Mouse (Mus musculus) erythroblast, adult 5-6 weeks (primary cell): ENCODE measurements around the gene Memo1. TPM values are rescaled to one million over a fixed set of nuclear protein-coding genes. Genes with fewer than 3 reads are reported as not detected.

Experiments
- ATAC-seq: replicated peaks from 2 replicates; pipeline ENCODE4 v1.8.0; 2016; ENCODE audit warnings: moderate number of reproducible peaks, mild to moderate bottlenecking, moderate TSS enrichment, inconsistent platforms; ENCODE audit not compliant: poor library complexity, low FRiP score, severe bottlenecking
- total RNA-seq, 2 experiments: library from RNA; stranded (forward) in 1 of 2; stranded (reverse) in 1 of 2; fragments of 150-400 nt in 1 of 2; fragments of 200-764, 138-1000 nt in 1 of 2; gene quantifications; 2 replicates each; pipeline versions ENCODE4 v1.2.3 to v1.2.4; 2015 to 2017; ENCODE audit warnings: low replicate concordance in 2 of 2

Memo1 gene
- total RNA-seq, 2 experiments from 2014 or later: 347 to 544 TPM

DNA sequence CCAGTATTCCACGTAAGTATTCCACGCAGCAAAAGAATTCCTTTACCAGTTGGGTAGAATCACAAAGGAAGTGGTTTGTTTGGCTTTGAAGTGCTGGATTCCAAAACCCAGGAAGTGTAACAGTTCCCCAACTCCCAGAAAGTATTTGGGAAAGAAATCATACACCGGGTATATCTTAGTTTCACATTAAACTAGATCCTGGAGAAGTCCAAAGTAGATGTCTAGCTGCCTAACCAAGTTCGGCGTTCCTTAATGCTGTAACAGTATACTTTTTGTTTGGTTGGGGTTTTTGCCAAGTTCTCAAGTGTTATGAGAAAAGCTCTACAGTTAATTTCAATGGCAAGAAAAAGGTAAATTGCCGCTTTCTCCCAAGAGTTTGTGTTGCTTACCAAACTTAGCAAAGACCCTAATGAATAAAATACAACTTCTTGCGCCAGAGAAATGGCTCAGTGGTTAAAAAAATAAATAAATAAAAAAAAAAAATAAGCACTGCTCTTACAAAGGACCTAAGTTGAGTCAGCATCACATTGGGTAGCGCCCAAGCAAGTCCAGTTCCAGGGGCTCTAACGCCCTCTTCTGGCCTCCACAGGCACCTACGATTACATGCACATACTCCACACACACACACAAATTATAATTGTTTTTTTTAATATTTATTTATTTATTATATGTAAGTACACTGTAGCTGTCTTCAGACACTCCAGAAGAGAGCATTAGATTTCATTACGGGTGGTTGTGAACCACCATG is 929 bp upstream of the Memo1 start:
- 0 out of 2 replicates have a peak, but pooled peaks have one; percentile 44 for ATAC-seq

GRCm38 (mm10) chr17:74294426-74295025 is 795 bp downstream of the Memo1 start:
- ATAC-seq: peak; percentile 83

DNA sequence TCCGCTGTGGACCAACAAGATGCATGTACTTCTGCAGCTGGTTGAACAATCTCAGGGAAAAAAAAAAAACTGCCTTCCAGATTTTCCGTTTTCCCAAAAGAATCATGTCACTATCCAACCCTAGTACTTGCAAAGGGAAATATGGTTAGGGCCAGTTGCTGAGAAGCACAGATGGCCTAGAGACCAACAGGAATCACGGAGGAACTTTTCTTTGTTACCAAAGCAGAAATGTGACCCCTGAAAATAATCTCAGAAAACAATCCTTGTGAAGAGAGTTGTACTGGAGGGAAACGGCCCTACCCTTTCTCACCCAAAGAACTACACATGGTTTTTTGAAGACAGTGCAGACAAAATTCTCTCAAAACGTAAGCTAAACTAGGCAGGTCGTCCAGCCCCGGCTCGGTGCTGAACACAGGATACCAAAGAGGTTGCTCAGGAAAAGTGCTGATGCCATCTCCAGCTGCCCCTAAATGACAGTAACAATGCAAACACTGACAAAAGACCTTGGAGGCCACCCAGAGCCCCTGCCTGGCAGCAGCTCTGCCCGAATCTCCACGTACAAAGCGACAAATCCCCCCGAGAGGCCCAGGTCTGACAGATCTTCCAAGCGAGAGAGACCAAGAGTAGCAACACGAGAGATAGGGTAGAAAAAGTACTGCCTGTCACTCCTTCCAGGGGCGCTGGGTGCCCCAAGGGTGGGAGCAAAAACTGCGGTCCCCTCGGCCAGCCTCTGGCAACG is 1.5 kb downstream of the Memo1 start:
- ATAC-seq: no peak

DNA sequence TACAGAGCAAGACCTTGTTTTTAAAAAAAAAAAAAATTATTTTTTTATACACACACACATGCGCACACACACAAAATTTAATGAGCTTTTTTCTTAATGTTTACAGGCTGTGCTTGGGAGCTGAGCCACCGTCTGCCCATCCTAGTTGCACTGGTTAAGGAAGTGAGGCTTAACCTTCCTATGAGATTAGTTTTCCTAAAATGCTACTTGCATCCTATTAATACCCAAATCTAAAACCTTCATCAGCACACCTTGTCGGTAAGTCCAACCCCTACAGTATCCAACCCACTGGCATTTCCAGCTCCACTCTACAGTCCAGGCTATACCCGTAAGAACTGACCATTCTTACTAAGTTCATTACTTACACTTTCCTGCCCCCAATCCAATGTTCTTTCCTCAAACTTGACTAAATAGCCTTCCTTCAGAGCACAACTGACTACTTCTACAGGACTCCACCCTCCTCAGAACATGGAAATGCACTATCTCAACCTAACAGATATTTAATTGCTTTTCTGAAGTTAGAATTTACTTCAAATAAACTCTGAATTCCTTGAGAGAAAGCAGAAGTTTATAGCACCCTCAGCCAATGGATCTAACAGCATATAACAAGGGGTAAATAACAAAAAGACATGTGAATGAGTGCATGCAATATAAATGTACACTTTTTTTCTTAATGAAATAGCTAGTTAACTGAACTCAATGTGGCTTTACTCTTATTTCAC is 3.5 kb downstream of the Memo1 start:
- ATAC-seq: peak; percentile 29; the same call in 1 of the 2 replicates

DNA sequence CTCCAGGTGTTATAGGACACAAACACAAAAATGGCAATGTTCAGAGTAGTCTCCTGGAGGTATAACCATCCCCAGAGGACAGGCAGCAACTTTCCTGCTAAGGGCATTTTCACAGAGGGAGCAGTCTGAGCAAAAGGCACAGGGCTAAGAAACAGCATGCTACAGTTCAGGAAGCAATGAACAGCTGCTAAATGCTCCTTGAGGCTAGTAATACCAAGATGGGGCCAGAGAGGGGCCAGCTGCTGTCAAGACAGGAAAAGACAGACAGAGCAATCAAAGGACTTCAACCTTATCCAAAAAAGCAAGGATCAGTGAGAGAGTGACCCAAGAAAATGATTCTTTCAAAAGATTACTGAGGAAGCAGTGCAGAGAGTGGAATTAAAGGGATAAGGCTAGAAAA is 4.5 kb downstream of the Memo1 start:
- ATAC-seq: no peak

- ATAC-seq: peak; percentile 66
These were observed 5.1 kb downstream of the Memo1 start for GRCm38 (mm10) chr17:74290198-74290597.

- no peak for ATAC-seq
These were observed 6.7 kb downstream of the Memo1 start for GRCm38 (mm10) chr17:74288626-74289025.

GRCm38 (mm10) chr17:74286140-74286730 is 9.1 kb downstream of the Memo1 start:
- ATAC-seq: peak; percentile 27; the same call in 1 of the 2 replicates

GRCm38 (mm10) chr17:74285730-74286129 is 9.6 kb downstream of the Memo1 start:
- ATAC-seq: no peak

GRCm38 (mm10) chr17:74284397-74285115 is 10.8 kb downstream of the Memo1 start:
- ATAC-seq: no peak

DNA sequence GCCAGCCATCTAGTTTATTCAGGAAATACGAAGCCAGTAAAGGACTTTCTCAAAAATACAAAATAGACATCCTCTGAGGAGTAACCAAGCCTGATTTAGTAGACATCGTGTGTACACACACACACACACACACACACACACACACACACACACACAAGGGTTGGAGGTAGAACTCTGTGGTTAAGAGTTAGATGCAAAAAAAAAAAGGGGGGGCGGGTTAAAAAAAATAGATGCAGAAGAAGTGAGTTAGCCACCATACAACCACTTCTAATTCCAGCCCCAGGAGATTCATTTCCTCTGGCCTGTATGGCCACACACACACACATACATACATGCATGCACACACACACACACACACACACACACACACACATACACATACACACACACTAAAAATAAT is 13.3 kb downstream of the Memo1 start:
- ATAC-seq: no peak

DNA sequence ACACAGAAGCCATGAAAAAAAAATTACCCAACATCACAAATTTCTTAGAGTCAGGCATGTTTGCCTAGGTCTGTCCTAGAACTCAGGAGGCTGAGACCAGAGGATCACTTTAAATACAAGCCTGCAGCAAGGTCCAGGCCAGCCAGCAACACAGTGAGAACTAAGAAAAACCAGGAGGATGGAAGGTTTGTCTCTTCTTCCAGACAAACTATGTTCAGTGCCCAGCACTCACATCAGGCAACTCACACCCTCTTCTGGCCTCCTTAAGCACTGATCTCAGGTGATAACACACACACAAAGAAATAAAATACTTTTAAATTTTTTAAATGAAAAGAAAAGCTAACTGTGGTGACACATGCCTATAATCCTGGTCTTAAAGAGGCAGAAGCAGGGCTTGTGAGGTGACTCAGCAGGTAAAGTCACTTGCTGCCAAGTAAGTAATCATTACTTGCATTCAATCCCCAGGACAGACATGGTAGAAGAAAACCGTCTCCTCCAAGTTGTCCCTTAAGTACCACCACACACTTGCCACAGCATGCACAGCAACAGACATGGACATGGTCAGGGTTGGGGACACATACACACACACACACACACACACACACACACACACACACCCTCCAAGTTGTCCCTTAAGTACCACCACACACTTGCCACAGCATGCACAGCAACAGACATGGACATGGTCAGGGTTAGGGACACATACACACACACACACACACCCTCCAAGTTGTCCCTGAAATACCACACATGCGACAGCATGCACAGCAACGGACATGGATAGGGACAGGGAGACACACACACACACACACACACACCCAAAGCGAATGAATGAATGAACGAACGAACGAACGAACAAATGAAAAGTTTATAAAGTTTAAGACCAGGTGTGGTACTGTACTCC is 16.1 kb downstream of the Memo1 start:
- ATAC-seq: peak; percentile 97

- no peak for ATAC-seq
These were observed 20.9 kb downstream of the Memo1 start for GRCm38 (mm10) chr17:74274471-74274870.

GRCm38 (mm10) chr17:74272683-74273205 is 22.6 kb downstream of the Memo1 start:
- ATAC-seq: no peak

- ATAC-seq: 0 out of 2 replicates have a peak, but pooled peaks have one; percentile 32
These were observed 23.6 kb downstream of the Memo1 start for GRCm38 (mm10) chr17:74271541-74272268.

DNA sequence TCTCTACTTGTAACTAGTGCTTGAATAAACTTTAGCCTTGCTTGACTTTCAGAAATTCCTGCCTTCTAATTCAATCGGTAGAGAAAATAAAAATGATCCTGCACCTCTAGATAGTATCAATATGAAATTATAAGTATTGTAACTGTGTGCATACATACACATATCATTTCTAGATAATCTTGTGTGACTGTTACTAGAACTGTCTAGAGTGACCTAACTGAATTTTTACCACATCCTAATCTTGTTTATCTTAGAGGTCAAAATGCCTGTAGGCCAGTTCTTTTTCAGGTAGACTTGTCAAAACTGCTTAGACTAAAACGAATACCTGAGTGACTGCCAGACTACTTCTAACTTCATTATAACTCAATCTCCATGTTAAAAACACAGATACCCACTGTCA is 25.1 kb downstream of the Memo1 start:
- no peak for ATAC-seq
